Mouse (Mus musculus) midbrain, embryonic 10.5 days (tissue): ENCODE measurements at regions not wholly inside any gene's neighbourhood (a gene's known extent, or its start where the extent isn't known, plus 50 kb on each side); places are given as distances from the start of the nearest gene placed in this dataset.

Experiments
- DNase-seq: peaks from one replicate; pipeline ENCODE4 v3.0.0-alpha.2; 2017; ENCODE audit warnings: low spot score
- H3K27ac ChIP-seq: fragments of 300-500 bp; sonication (generic); replicated peaks from 2 replicates; pipeline ENCODE4 v1.5.1; 2016; ENCODE audit warnings: mild to moderate bottlenecking
- H3K27me3 ChIP-seq: fragments of 300-500 bp; sonication (generic); 2 replicates; pipeline ENCODE4 v1.6.1; 2016; ENCODE audit warnings: low read depth, mild to moderate bottlenecking; ENCODE audit not compliant: poor library complexity, severe bottlenecking
- H3K36me3 ChIP-seq: fragments of 300-500 bp; sonication (generic); 2 replicates; pipeline ENCODE4 v1.6.1; 2016; ENCODE audit warnings: mild to moderate bottlenecking, moderate library complexity
- H3K4me1 ChIP-seq: fragments of 300-500 bp; sonication (generic); 2 replicates; pipeline ENCODE4 v1.6.1; 2016
- H3K4me3 ChIP-seq: fragments of 300-500 bp; sonication (generic); 2 replicates; pipeline ENCODE4 v1.5.1; 2016; ENCODE audit warnings: mild to moderate bottlenecking, moderate library complexity
- H3K9me3 ChIP-seq: fragments of 300-500 bp; sonication (generic); replicated peaks from 2 replicates; pipeline ENCODE4 v1.6.1; 2016; ENCODE audit warnings: mild to moderate bottlenecking
- WGBS: fragments of 180-500 bp; shearing (Covaris S2); methylation state at CpG from one replicate; pipeline ENCODE4 v1.1.7; 2016; 5-methylcytosine and 5-hydroxymethylcytosine counted together

GRCm38 (mm10) chr14:105632335-105632734 is 264.3 kb downstream of the Spry2 start:
- Histone ChIP-seq H3K27me3 (no peaks in the 10 kb centered on the region), H3K4me1 (peaks cover 20% of the 10 kb centered on the region), H3K27ac (no peak overlapping the region), H3K9me3 (no peaks in the 10 kb centered on the region), H3K36me3 (no peaks in the 10 kb centered on the region), H3K4me3 (no peak overlapping the region)
- 94% methylated on average over 4 of the region's 4 CpGs for WGBS
- DNase-seq: no peak

GRCm38 (mm10) chr14:105631681-105632031 is 265.0 kb downstream of the Spry2 start:
- H3K36me3 ChIP-seq: no peaks in the 10 kb centered on the region
- no peak overlapping the region for H3K27ac ChIP-seq
- no peaks in the 10 kb centered on the region for H3K9me3 ChIP-seq
- no peak overlapping the region for H3K4me3 ChIP-seq
- DNase-seq: no peak
- 87% methylated on average over 5 of the region's 5 CpGs for WGBS
- H3K27me3 ChIP-seq: no peaks in the 10 kb centered on the region
- peaks cover 20% of the 10 kb centered on the region for H3K4me1 ChIP-seq

- WGBS: 66% methylated on average over 9 of the region's 9 CpGs
- H3K27me3 ChIP-seq: no peaks in the 10 kb centered on the region
- 0 out of 2 replicates have a peak overlapping the region, but pooled peaks have one; percentile 28 for H3K27ac ChIP-seq
- H3K36me3 ChIP-seq: no peaks in the 10 kb centered on the region
- DNase-seq: no peak
- no peak overlapping the region for H3K4me3 ChIP-seq
- no peaks in the 10 kb centered on the region for H3K9me3 ChIP-seq
- peaks cover 20% of the 10 kb centered on the region for H3K4me1 ChIP-seq
These were observed 265.5 kb downstream of the Spry2 start for GRCm38 (mm10) chr14:105630867-105631680.

- Histone ChIP-seq H3K27me3 (no peaks in the 10 kb centered on the region), H3K4me1 (peaks cover 20% of the 10 kb centered on the region), H3K9me3 (no peaks in the 10 kb centered on the region), H3K4me3 (no peak overlapping the region), H3K27ac (no peak overlapping the region), H3K36me3 (no peaks in the 10 kb centered on the region)
- DNase-seq: no peak
- WGBS: 79% methylated on average over 5 of the region's 5 CpGs
These were observed 266.2 kb downstream of the Spry2 start for GRCm38 (mm10) chr14:105630444-105630843.

GRCm38 (mm10) chr14:105628673-105629072 is 267.9 kb downstream of the Spry2 start:
- H3K27ac ChIP-seq: no peak overlapping the region

GRCm38 (mm10) chr14:105624387-105624786 is 272.2 kb downstream of the Spry2 start:
- no peaks in the 10 kb centered on the region for H3K36me3 ChIP-seq
- no peak overlapping the region for H3K4me3 ChIP-seq
- no peak overlapping the region for H3K27ac ChIP-seq
- no peaks in the 10 kb centered on the region for H3K9me3 ChIP-seq
- DNase-seq: no peak
- 0 out of 2 replicates have a peak, but pooled peaks cover 4% of the 10 kb centered on the region for H3K4me1 ChIP-seq
- WGBS: 79% methylated on average over 7 of the region's 7 CpGs
- no peaks in the 10 kb centered on the region for H3K27me3 ChIP-seq

More at GRCm38 (mm10) chr14:105628673-105629072, 267.9 kb downstream of the Spry2 start:
- Histone ChIP-seq H3K4me3 (no peak overlapping the region), H3K4me1 (peaks cover 20% of the 10 kb centered on the region), H3K36me3 (no peaks in the 10 kb centered on the region), H3K9me3 (no peaks in the 10 kb centered on the region), H3K27me3 (no peaks in the 10 kb centered on the region)
- 57% methylated on average over 3 of the region's 3 CpGs for WGBS
- no peak for DNase-seq

- DNase-seq: no peak
- H3K9me3 ChIP-seq: no peaks in the 10 kb centered on the region
- WGBS: 94% methylated on average over 5 of the region's 5 CpGs
- H3K36me3 ChIP-seq: no peaks in the 10 kb centered on the region
- H3K4me3 ChIP-seq: no peak overlapping the region
- no peaks in the 10 kb centered on the region for H3K27me3 ChIP-seq
- no peaks in the 10 kb centered on the region for H3K4me1 ChIP-seq
- H3K27ac ChIP-seq: no peak overlapping the region
These were observed 274.5 kb downstream of the Spry2 start for GRCm38 (mm10) chr14:105622166-105622565.

- Histone ChIP-seq H3K9me3 (no peaks in the 10 kb centered on the region), H3K27ac (no peak overlapping the region), H3K27me3 (no peaks in the 10 kb centered on the region), H3K36me3 (no peaks in the 10 kb centered on the region), H3K4me3 (no peak overlapping the region), H3K4me1 (no peaks in the 10 kb centered on the region)
- WGBS: 83% methylated on average over 6 of the region's 6 CpGs
- no peak for DNase-seq
These were observed 275.5 kb downstream of the Spry2 start for GRCm38 (mm10) chr14:105621124-105621523.

GRCm38 (mm10) chr14:105619449-105619848 is 277.2 kb downstream of the Spry2 start:
- WGBS: 94% methylated on average over 8 of the region's 8 CpGs
- H3K4me1 ChIP-seq: no peaks in the 10 kb centered on the region
- H3K27ac ChIP-seq: no peak overlapping the region
- H3K9me3 ChIP-seq: no peaks in the 10 kb centered on the region
- DNase-seq: no peak
- H3K36me3 ChIP-seq: no peaks in the 10 kb centered on the region
- no peaks in the 10 kb centered on the region for H3K27me3 ChIP-seq
- no peak overlapping the region for H3K4me3 ChIP-seq

- Histone ChIP-seq H3K4me1 (peaks cover 5% of the 10 kb centered on the region), H3K27ac (no peak overlapping the region), H3K9me3 (no peaks in the 10 kb centered on the region), H3K36me3 (no peaks in the 10 kb centered on the region), H3K4me3 (no peak overlapping the region), H3K27me3 (no peaks in the 10 kb centered on the region)
- no peak for DNase-seq
- 83% methylated on average over 3 of the region's 3 CpGs for WGBS
These were observed 280.9 kb downstream of the Spry2 start for GRCm38 (mm10) chr14:105615766-105616165.

- H3K4me1 ChIP-seq: peaks cover 5% of the 10 kb centered on the region
- 90% methylated on average over 3 of the region's 3 CpGs for WGBS
- no peaks in the 10 kb centered on the region for H3K36me3 ChIP-seq
- no peak overlapping the region for H3K4me3 ChIP-seq
- H3K27me3 ChIP-seq: no peaks in the 10 kb centered on the region
- no peak for DNase-seq
- H3K27ac ChIP-seq: no peak overlapping the region
- no peaks in the 10 kb centered on the region for H3K9me3 ChIP-seq
These were observed 283.8 kb downstream of the Spry2 start for GRCm38 (mm10) chr14:105612794-105613193.

GRCm38 (mm10) chr14:105608804-105609203 is 287.8 kb downstream of the Spry2 start:
- no peak for DNase-seq
- no peak overlapping the region for H3K27ac ChIP-seq
- H3K36me3 ChIP-seq: no peaks in the 10 kb centered on the region
- no peaks in the 10 kb centered on the region for H3K27me3 ChIP-seq
- H3K4me3 ChIP-seq: no peak overlapping the region
- no peaks in the 10 kb centered on the region for H3K9me3 ChIP-seq
- WGBS: 89% methylated on average over 4 of the region's 4 CpGs
- peaks cover 5% of the 10 kb centered on the region for H3K4me1 ChIP-seq

- no peaks in the 10 kb centered on the region for H3K4me1 ChIP-seq
- no peak for DNase-seq
- H3K36me3 ChIP-seq: no peaks in the 10 kb centered on the region
- WGBS: 86% methylated on average over 3 of the region's 3 CpGs
- H3K4me3 ChIP-seq: no peak overlapping the region
- no peak overlapping the region for H3K27ac ChIP-seq
- H3K27me3 ChIP-seq: no peaks in the 10 kb centered on the region
- no peaks in the 10 kb centered on the region for H3K9me3 ChIP-seq
These were observed 290.1 kb downstream of the Spry2 start for GRCm38 (mm10) chr14:105606551-105606950.
